Mouse (Mus musculus) heart, adult 2 months (tissue): ENCODE results near the gene Adcy6.

Source experiments
- CTCF ChIP-seq: fragments of 200-600 bp; IDR thresholded peaks from 2 replicates; pipeline ENCODE4 v1.8.1; 2022; ENCODE audit warnings: antibody characterized with exemption, mild to moderate bottlenecking, moderate library complexity
- EP300 ChIP-seq: fragments of 200-500 bp; IDR thresholded peaks from 2 replicates; pipeline ENCODE4 v1.6.1; 2011; ENCODE audit warnings: low read depth, low read length, control low read depth; ENCODE audit not compliant: insufficient read depth

DNA sequence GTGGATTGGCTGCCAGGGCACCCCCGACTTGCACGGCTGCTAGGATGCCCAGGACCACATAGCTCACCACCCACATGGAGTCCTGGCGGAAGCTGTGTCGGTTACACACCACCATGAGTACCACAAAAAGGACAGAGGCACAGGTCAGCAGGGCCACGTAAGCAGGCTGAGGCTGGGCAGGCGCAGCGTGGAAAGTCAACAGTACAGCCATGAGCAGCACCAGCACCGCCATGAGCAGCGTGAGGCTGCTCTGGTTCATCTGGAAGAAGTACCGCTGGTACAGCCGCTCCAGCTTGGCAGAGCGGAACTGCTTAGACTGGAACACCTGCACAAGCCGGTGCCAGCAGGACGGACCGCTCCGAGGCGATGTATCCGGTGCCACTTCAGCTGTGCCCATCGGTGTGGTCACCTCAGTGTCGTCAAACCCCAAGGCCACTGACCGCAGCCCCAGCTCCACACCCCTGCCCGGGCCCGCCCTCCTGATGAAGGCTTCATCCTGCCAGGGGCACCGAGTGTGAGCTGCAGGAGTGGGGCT lies 5.8 kb downstream of the Adcy6 start:
- TF ChIP-seq EP300 = no peak
- no peak for TF ChIP-seq CTCF
